8 mouse cellular contexts compared by ENCODE assay signal in genomic region chr1:45502241-45502741, GRCm38 (mm10). TPM values are rescaled to one million over a fixed set of nuclear protein-coding genes. Genes with fewer than 3 reads are reported as not detected.
A peak's percentile ranks its signal among the peaks of the same experiment; 100 is the strongest.
DNase-seq lines count a peak whose midpoint lies in the region; ATAC-seq and TF ChIP-seq lines count a peak whose summit lies in the region.

No protein-coding gene starts in this region.

- TF ChIP-seq EP300 in stomach, postnatal 0 days (optimal IDR thresholded peaks at IDR 0.05) = no peak

- peak overlapping the region; percentile 73 for H3K27ac ChIP-seq in kidney, postnatal 0 days
- peak overlapping the region; percentile 88 for H3K27ac ChIP-seq in stomach, postnatal 0 days (replicated peaks)
- H3K27ac ChIP-seq in cerebellum, adult 2 months (ENCODE audit: insufficient read depth, low read length) = no peak overlapping the region

- intact Hi-C loops in gastrocnemius, postnatal 14 days (cut with DNase I; ENCODE audit: low total_unique reads) = no loop called here

- H3K4me3 ChIP-seq in kidney, postnatal 0 days (replicated peaks; ENCODE audit: low read depth, low read length) = peak overlapping the region; percentile 54
- H3K4me3 ChIP-seq in stomach, postnatal 0 days (ENCODE audit: low read depth, low read length) = peak overlapping the region; percentile 51
- no peak overlapping the region for H3K4me3 ChIP-seq in cerebellum, adult 2 months (replicated peaks; ENCODE audit: insufficient read depth, low read depth, low read length)

- H3K27me3 ChIP-seq in kidney, postnatal 0 days (ENCODE audit: insufficient read depth, low read length) = no peaks in the 10 kb centered on the region
- no peaks in the 10 kb centered on the region for H3K27me3 ChIP-seq in stomach, postnatal 0 days (ENCODE audit: control insufficient read depth, insufficient read depth, low read length)
- H3K27me3 ChIP-seq in cerebellum, adult 2 months (ENCODE audit: control insufficient read depth, insufficient read depth, low read length) = no peaks in the 10 kb centered on the region

- TF ChIP-seq POLR2A in cerebellum, adult 2 months (IDR thresholded peaks at IDR 0.05; ENCODE audit: borderline replicate concordance, insufficient read depth, low read length) = no peak

- no peaks in the 10 kb centered on the region for H3K9me3 ChIP-seq in kidney, postnatal 0 days (replicated peaks; ENCODE audit: low read length)
- no peaks in the 10 kb centered on the region for H3K9me3 ChIP-seq in stomach, postnatal 0 days (ENCODE audit: control insufficient read depth, low read length)

- no peak for TF ChIP-seq CTCF in kidney, postnatal 0 days (IDR thresholded peaks at IDR 0.05; ENCODE audit: low read depth)
- no peak for TF ChIP-seq CTCF in stomach, postnatal 0 days (IDR thresholded peaks at IDR 0.05; ENCODE audit: low read depth)
- no peak for TF ChIP-seq CTCF in cerebellum, adult 2 months (IDR thresholded peaks at IDR 0.05; ENCODE audit: borderline replicate concordance, insufficient read depth, low read depth, low read length)

- H3K4me1 ChIP-seq in kidney, postnatal 0 days (replicated peaks; ENCODE audit: insufficient read depth, low read length) = no peaks in the 10 kb centered on the region
- H3K4me1 ChIP-seq in stomach, postnatal 0 days (replicated peaks; ENCODE audit: control insufficient read depth, insufficient read depth) = no peaks in the 10 kb centered on the region
- H3K4me1 ChIP-seq in cerebellum, adult 2 months (ENCODE audit: control insufficient read depth, insufficient read depth, low read length) = no peaks in the 10 kb centered on the region

- no peaks in the 10 kb centered on the region for H3K36me3 ChIP-seq in kidney, postnatal 0 days (ENCODE audit: insufficient read depth, low read length)
- no peaks in the 10 kb centered on the region for H3K36me3 ChIP-seq in stomach, postnatal 0 days (ENCODE audit: control insufficient read depth, insufficient read depth, low read length)

- 9% methylated on average over 11 of the region's 11 CpGs for WGBS in kidney, postnatal 0 days
- WGBS in stomach, postnatal 0 days = 2% methylated on average over 11 of the region's 11 CpGs
- 13% methylated on average over 11 of the region's 11 CpGs for whole genome bisulfite sequencing in cerebellum, adult 2 months

- H3K4me2 ChIP-seq in kidney, postnatal 0 days (ENCODE audit: low read length) = peak overlapping the region; percentile 62
- H3K4me2 ChIP-seq in stomach, postnatal 0 days (replicated peaks; ENCODE audit: low read depth) = peak overlapping the region; percentile 46

- ATAC-seq in kidney, postnatal 0 days (replicated peaks; ENCODE audit: low FRiP score, low read depth) = no peak
- ATAC-seq in stomach, postnatal 0 days (ENCODE audit: low FRiP score, low TSS enrichment) = no peak

- peak overlapping the region; percentile 56 for H3K9ac ChIP-seq in kidney, postnatal 0 days (ENCODE audit: low read depth, low read length)
- H3K9ac ChIP-seq in stomach, postnatal 0 days (ENCODE audit: low read length) = peak overlapping the region; percentile 57

- peak; percentile 50 for DNase-seq in 3134 (ENCODE audit: extremely low read depth, insufficient read length, low spot score)
- DNase-seq in R1 (ENCODE audit: low read depth, low spot score) = peak; percentile 60
- DNase-seq in gastrocnemius, postnatal 14 days = peak; percentile 27
- peak; percentile 77 for DNase-seq in kidney, postnatal 0 days (ENCODE audit: low spot score)
- DNase-seq in lung, postnatal 36 days = peak; percentile 28
- peak; percentile 14 for DNase-seq in stomach, postnatal 0 days (ENCODE audit: low spot score)
- DNase-seq in layer of hippocampus, postnatal 36 days = no peak
- DNase-seq in cerebellum, adult 2 months = no peak

RNA-seq across cellular contexts. Expression of gene Col5a2, which starts 0.8 kb away (rescaled TPM):
- total RNA-seq in gastrocnemius, postnatal 14 days (2021) = 100 to 1,000 TPM; 103 to 124 TPM
- 26.4 and 28.3 TPM in 2 replicates for polyA plus RNA-seq in kidney, postnatal 0 days (2015; fragmentation: Nextera tagmentation; extraction: Ambion mirVana)
- 52.9 and 55.4 TPM in 2 replicates for polyA plus RNA-seq in stomach, postnatal 0 days (2015; fragmentation: Nextera tagmentation; extraction: Ambion mirVana)
- 1 to 10 TPM; 7.0 to 7.7 TPM for total RNA-seq in layer of hippocampus, postnatal 36 days (2021)
- polyA plus RNA-seq in cerebellum, adult 2 months (2012; rRNA removed) = 2.3 and 2.5 TPM in 2 replicates

Comparison
In these comparisons a context has a peak if more than half of its experiments do, and no peak if none do; other contexts are left out.
1. DNase-seq: peak in 3134 (single experiment), R1 (single experiment), gastrocnemius, postnatal 14 days (single experiment), kidney, postnatal 0 days (single experiment), lung, postnatal 36 days (single experiment) and stomach, postnatal 0 days (single experiment); none in layer of hippocampus, postnatal 36 days (0 of 2) and cerebellum, adult 2 months (0 of 2).